Mouse (Mus musculus): ENCODE data around the gene Rnf152. TPM values are rescaled to one million over a fixed set of nuclear protein-coding genes. Genes with fewer than 3 reads are reported as not detected.

The Rnf152 gene
- polyA plus RNA-seq, 1 experiment from 2014 or later, result 27.8 TPM

DNA sequence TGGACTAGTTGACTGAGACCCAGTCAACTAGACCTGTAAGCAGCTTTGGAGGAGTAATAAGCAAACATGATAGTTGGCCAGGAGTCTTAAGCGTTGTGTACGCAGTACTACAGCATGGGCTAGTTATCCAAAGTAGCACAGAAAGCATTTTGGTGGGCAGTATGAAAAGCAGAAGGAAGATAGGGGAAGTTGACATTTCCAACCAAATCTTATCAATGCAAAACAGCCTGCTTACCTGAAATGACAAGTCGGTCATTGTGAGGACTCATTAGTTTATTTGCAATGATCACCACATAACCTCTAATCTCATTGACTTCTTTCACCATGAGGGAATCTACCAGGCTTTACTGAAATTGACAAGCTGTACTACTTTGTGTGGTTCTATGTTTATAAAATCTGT lies 107.3 kb downstream of the Rnf152 start:
- H3K36me3 ChIP-seq (replicated peaks), result no peaks in the 10 kb centered on the region
- no peak for ATAC-seq (replicated peaks)
- no peak overlapping the region for H3K9ac ChIP-seq
- H3K27me3 ChIP-seq (replicated peaks), result no peaks in the 10 kb centered on the region
- no peak overlapping the region for H3K4me2 ChIP-seq
- WGBS, result 95% methylated on average over 3 of the region's 3 CpGs
- no peak overlapping the region for H3K27ac ChIP-seq
- no peaks in the 10 kb centered on the region for H3K9me3 ChIP-seq
- H3K4me1 ChIP-seq, result peaks cover 12% of the 10 kb centered on the region
- H3K4me3 ChIP-seq, result no peak overlapping the region

DNA sequence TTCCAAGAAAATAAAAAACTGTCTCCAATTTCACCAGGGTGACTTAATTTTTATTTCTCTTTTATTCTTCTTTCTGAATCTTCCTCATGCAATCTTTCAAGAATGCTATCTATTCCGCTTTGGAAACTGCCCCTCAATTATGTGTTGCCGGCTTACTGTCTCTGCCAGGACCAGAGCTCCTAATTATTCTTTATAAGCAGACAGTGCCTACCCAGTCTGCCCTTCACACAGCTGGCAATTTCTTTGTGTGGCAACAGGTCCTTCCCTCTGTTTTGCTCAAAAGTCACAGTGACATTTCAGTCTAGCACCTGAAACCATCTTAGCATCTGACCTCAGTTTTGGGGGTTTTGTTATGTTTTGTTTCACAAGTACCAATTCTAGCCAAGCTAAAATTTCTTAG lies 109.9 kb downstream of the Rnf152 start:
- Histone ChIP-seq H3K4me2 (no peak overlapping the region), H3K27ac (peak overlapping the region; percentile 23), H3K27me3 (replicated peaks) (no peaks in the 10 kb centered on the region), H3K9ac (no peak overlapping the region), H3K4me1 (peaks cover 19% of the 10 kb centered on the region), H3K4me3 (no peak overlapping the region), H3K36me3 (replicated peaks) (no peaks in the 10 kb centered on the region), H3K9me3 (no peaks in the 10 kb centered on the region)
- ATAC-seq (replicated peaks), result peak; percentile 74
- 6% methylated on average over 2 of the region's 2 CpGs for WGBS

DNA sequence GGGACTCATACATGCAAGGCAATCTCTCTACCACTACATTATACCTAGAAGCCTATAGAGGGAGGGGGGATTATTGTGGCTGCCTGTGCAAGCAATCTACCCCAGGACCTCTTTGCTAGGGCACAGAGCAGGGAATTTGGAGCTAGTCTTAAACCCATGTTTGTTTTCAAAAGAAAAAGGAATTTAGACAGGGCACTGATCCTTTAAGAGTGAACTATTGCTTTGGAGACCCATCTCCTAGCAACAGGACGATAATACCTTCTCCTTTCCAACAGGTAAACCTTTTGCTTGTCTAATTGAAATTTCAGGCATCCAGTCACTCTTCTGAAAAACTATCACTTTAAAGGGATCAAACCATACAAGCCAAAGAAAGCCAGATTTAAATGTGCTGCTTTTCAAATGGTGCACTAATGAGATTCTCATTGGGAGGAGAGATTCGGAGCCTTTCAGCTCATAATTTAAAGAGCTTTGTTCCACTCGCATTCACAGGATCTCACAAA lies 110.4 kb downstream of the Rnf152 start:
- no peak overlapping the region for H3K4me3 ChIP-seq
- ATAC-seq (replicated peaks), result peak; percentile 79
- no peaks in the 10 kb centered on the region for H3K36me3 ChIP-seq (replicated peaks)
- no peak overlapping the region for H3K4me2 ChIP-seq
- H3K27ac ChIP-seq, result peak overlapping the region; percentile 23
- H3K27me3 ChIP-seq (replicated peaks), result no peaks in the 10 kb centered on the region
- no peaks in the 10 kb centered on the region for H3K9me3 ChIP-seq
- H3K9ac ChIP-seq, result no peak overlapping the region
- peaks cover 19% of the 10 kb centered on the region for H3K4me1 ChIP-seq
- 3% methylated on average over 3 of the region's 3 CpGs for WGBS

DNA sequence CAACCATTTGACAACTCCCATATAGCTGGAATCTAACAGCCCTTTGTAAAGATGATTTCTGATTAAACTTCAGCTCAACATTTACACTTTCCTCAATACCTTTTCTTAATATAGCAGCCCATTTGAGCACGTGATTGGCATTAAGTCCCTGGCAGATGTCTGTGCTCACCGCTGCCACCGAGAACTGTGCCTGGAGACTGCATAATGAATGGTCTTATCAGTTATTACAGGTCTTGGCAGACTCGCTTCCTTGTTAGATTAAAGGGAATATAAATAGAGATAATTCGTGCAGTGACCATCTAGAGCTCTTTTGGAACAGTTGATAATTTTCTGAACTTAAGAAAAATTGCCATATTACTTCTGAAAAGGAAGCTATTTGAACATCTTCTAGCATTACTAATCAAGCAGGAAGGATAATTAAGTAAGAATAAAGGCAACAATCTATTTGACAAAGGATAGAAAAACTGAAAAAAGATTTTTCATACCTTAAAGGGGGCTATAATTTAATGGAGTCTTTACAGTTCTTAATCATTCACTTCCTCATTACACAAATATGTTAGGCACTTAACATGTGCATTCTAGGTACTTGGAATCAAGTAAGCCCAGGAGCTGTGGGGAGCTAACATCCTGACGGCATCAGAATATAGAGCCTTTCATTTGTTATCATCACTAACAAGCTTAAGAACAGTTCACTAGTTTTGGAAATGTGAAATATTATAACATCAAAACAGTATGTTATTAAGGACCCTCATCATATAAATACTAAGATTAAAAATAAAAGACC lies 113.0 kb downstream of the Rnf152 start:
- Histone ChIP-seq H3K36me3 (replicated peaks) (no peaks in the 10 kb centered on the region), H3K27me3 (replicated peaks) (no peaks in the 10 kb centered on the region), H3K4me1 (peaks cover 19% of the 10 kb centered on the region), H3K9me3 (no peaks in the 10 kb centered on the region), H3K4me3 (no peak overlapping the region), H3K9ac (no peak overlapping the region), H3K4me2 (no peak overlapping the region), H3K27ac (0 out of 2 replicates have a peak overlapping the region, but pooled peaks have one; percentile 20)
- WGBS, result 34% methylated on average over 6 of the region's 6 CpGs
- ATAC-seq (replicated peaks), result peak; percentile 55; the same call in 1 of the 2 replicates

DNA sequence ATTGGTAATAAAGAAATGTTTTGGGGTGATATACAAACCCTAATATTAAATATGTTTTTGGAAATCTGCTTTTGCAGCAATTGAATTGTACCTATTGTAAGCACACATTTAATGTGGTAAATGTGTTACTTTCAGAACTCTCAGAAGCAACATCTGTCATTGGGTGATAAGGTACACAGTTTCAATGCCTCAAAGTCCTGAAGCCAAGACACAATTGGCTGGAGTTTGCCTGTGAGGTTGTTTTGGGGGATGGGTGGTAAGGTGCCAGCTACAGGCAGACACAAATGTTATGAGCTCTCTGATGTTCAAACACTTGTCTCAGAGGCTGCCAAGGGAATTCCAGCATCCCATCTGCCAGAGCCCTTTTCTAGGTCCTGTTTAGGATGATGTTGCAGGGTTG lies 116.3 kb downstream of the Rnf152 start:
- no peak overlapping the region for H3K4me2 ChIP-seq
- no peaks in the 10 kb centered on the region for H3K9me3 ChIP-seq
- no peaks in the 10 kb centered on the region for H3K27me3 ChIP-seq (replicated peaks)
- H3K9ac ChIP-seq, result no peak overlapping the region
- H3K36me3 ChIP-seq (replicated peaks), result no peaks in the 10 kb centered on the region
- H3K27ac ChIP-seq, result no peak overlapping the region
- H3K4me3 ChIP-seq, result no peak overlapping the region
- peaks cover 7% of the 10 kb centered on the region; the same call in 1 of the 2 replicates for H3K4me1 ChIP-seq
- ATAC-seq (replicated peaks), result no peak
